Mouse (Mus musculus): Measurements from ENCODE around the gene Slc17a8.
"Not testable (repeated sequence)": the region's sequence is repeated elsewhere in the genome, so short reads cannot be mapped to it uniquely, and the experiment has no call there.

Slc17a8 gene

DNA sequence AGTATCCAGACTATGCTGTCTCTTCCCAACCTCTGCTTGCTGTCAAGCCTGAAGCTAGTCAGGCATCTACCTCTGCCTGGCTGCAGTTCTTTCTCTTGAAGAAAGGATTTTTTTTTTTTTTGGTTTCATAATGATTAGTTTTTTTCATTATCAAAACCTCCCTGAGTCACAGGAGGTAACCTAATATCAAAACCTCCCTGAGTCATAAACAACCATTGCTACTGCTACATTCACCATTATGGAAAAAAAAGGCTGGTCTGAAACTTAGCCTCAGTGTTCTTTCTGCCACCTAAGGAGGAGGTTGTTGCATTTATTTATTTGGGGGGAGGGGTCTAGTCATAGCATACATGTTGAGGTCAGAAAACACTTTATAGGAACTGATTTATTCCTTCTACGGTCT lies 31.2 kb downstream of the Slc17a8 start:
- no peak for DNase-seq (ENCODE audit: low read depth, low spot score)

DNA sequence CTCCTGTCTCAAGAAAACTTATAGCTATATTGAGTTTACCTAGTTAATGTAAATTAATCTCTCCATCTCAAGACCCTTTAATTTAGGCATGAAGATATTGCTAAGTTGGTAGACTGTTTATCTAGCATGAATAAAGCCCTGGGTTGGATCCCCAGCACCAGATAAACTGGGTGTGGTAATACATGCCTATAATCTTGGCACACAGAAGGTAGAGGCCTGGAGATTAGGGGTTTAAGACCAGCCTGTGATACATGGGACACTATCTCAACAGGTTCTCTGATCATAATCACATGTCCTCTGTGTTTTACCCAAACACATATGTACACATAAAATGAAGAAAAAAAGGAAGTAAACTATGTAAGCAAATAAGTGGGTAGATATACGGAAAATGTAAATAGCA lies 32.3 kb downstream of the Slc17a8 start:
- no peak for DNase-seq (ENCODE audit: low read depth, low spot score)

DNA sequence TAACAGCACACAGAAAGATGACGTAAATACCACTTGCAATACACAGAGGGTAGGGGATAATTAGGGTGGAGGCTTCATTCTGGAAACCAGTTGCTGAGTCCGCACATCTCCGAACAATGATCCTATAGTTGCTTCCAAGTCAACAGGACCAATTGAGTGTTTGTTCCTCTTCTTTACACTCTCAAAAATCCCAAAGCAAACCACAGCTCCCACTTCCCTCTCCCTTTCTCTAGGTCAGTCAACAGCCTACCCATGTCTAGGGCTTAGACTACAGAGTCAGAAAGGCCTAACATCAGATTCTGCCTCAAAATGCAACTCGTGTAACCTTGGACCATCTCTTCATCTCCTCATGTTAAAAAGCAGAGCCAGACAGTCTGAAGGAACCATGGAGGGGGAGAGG lies 36.3 kb downstream of the Slc17a8 start:
- peak; percentile 21 for DNase-seq (ENCODE audit: low read depth, low spot score)

DNA sequence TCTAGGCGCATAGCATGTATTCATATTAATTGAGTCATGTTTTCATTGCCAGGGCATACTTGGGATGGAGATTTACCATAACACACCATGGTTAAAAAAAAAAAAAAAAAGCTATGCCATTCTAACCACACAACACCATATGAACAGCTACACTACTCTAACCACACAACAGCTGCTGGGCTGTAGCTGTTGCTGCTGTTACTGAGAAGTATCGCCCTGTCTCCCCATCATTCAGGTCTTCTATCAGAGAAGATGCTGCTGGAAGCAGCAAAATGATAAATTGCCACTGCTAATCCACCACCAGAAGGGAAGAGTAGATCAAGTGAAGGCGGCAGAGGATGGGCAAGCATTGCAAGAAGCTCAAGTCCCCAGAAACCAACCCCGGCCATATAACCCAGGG lies 42.3 kb downstream of the Slc17a8 start:
- DNase-seq (ENCODE audit: low read depth, low spot score): no peak

DNA sequence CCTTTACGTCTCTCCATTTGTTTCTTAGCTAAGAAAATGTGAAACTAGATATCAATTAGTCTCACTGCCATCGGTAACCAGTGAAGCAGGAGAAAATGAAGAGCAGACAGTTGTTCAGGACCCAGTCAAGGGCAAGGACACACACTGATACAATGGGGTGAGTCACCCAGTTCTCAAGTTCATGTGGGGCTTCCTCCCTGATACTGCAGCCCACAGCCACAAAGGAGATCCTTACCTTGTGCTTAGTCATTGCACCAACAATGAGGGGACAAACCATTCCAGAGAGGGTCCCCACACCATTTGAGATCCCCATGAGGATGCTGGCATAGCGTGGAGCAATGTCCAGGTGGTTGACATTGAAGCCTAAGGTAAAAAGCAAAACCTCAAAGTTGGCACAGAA lies 43.4 kb downstream of the Slc17a8 start:
- no peak for DNase-seq (ENCODE audit: low read depth, low spot score)

DNA sequence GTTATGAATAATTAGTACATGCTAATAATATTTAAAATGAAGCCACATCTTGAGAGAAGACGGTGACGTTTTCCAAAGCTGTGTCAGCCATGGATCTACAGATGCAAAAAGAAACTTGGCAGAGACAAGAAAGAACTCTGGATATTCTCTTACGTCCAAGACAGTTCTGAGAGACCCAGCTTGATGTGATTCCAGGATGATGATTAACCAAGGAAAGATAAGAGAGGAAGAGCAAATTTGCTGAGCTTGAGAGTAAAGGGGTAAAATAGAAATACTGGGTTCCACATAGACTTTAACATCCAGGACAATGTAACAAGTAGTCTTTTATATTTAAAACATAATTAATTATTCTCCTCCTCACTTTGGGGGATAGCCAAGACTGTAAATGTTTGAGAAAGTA lies 47.6 kb downstream of the Slc17a8 start:
- DNase-seq (ENCODE audit: low read depth, low spot score): no peak

DNA sequence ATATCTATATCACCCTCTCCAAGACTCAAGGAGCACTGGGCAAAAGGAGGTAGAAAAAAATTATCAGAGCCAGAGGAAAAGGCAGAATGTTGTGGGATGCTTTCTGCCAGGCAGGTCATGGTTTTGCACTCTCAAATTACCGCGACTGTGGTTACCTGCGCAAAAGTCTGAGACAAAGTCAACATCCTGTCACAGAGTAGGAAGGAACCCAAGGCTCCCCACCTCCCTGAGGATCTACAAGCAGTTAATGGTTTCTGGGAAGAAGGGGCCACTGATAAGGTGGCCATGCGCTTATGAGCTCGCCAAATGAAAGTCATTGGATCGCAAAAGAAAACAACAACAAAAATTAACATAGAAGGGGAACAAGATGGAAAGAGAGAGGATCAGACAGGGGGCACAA lies 48.1 kb downstream of the Slc17a8 start:
- no peak for DNase-seq (ENCODE audit: low read depth, low spot score)

DNA sequence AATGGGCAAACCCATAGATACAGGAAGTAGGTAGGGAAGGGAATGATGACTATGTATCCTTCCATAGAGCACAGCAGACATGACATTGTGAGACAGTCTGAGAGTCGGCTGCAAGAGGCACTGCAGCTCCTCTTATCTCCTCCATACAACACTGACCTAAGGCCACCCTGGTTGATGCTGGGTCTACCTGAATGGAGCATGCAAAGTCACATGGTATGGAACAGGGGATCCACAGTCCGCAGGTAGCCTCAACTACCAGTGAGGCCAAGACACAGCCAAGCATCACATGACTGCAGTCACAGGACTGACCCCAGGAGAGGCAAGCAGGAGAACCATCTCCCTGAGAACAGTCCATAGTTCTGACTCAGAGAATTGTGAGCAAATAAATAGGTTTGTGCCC lies 53.7 kb downstream of the Slc17a8 start:
- DNase-seq (ENCODE audit: low read depth, low spot score): no peak

DNA sequence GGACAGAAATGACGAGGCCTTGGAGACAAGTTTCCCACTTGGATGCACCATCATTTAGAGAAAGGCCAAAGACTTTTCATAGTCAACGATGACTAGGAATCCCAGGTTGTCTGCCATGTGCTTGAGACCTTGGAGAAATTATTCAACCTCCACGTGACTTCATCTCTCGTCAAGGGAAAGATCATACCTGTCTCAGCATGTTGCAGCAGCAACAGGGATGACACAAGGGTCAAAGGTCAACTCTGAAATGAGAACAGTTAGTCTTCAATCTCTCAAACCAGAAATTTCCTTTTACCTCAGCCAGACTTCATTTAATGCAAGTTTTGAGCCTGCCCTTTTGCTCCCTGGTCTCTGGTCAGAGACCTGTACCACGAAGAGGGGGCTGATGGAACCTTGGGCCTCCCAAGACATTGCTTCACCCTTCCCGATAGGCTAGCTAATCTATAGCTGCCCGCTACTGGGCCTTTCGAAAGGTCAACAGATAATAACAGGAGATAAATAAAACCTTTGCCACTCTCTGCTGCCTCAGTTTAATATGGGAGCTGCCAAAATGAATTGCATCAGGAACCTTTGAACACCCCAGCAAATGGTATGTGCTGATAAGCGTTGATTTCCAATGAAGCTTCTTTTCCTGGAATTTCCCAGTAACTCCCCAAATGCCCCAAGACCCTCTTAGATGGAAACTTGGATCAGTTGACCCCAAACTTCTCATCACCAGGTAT lies 55.6 kb downstream of the Slc17a8 start:
- no peak for DNase-seq (ENCODE audit: low read depth, low spot score)

DNA sequence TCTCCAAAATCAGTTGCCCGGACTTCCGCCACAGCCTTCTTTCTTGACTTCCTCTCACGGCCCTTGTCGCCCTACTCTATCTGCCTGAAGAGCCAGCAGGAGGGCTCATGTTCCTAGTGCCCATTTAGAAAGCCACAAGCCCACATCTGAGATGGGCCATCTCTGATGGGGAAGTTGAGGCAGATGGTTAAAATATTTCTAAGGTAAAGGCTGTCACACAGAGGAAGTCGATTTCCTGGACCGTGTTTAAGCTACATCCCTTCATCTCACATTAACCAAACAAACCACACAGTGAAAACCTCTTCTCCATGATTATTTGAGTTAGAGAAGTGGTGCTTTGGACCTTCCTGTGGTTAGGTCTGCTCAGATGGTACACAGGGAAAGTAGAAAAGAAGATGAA lies 58.9 kb downstream of the Slc17a8 start:
- DNase-seq (ENCODE audit: low read depth, low spot score): no peak

DNA sequence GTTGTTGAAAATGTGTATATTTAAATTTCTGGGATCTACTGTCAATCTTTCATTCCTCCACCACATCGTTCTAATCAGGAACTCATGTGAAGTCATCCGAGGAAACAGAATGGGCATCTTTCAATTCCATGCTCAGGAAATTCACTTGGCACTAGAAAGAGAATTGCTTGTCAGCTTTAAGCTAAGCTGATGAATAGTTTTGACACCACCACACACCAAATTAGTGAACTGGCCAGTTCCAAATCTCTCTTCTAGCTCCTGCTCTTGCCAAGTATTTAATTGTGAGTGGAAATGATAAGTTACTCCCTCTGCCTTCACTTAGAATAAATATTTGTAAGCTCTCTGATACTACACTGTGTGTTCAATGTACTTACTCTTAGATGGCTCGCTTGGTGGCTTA lies 61.7 kb downstream of the Slc17a8 start:
- DNase-seq (ENCODE audit: low read depth, low spot score): no peak

DNA sequence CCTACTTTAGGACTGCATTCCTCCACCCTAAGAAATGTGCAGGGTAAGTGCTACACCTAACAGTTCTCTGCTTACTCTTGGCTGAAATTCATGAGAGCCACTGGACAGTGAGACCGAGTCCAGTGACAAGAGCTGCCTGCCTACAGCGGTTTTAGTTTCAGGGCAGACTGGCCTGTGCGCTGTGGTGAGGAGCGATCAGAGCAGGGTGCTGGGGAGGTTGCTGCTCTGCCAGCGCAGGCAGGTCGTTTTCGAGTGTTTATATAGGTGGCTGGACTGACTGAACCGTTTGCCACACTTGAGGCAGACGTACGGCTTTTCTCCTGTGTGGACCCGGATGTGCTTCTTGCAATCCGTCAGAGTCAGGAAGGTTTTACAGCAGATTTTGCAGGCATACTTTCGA lies 66.2 kb downstream of the Slc17a8 start:
- not testable (repeated sequence) for DNase-seq (ENCODE audit: low read depth, low spot score)

DNA sequence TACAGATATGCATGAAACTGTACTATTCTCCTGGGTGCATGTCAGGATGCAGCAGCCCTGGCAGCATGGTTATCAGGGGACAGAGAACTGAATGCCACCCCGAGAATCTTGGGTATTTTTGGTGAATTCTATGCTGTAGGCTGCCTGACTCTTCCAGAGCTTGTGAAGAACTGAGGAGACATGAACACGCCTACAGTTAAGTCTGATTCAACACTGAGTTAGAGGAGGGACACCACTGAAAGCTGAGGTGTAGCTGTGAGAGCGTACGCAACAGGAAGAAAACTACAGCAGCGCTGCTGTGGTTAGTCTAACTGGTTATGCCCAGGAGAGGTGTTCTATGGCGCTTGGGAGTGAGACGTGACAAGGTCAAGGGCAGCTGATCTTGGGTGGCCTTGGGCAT lies 67.2 kb downstream of the Slc17a8 start:
- DNase-seq (ENCODE audit: low read depth, low spot score): not testable (repeated sequence)

DNA sequence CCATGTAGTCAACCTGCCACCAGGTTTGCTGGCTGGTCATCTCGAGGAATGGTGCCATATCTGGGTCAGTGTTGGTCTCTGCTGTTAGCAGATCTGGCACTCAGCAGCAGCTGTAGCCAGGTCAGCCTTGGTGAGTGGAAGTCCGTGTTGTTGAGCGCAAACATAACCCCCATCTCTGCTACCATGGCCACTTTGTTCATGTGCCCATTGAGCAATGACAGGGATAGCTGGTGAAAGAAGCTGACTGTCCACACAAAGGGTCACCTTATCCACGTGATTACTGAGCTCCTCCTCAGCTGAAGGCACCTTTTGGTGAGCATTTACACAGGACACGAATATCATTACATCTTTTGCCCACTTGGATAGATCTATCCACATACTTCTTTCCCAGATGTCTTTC lies 68.0 kb downstream of the Slc17a8 start:
- DNase-seq (ENCODE audit: low read depth, low spot score): no peak

DNA sequence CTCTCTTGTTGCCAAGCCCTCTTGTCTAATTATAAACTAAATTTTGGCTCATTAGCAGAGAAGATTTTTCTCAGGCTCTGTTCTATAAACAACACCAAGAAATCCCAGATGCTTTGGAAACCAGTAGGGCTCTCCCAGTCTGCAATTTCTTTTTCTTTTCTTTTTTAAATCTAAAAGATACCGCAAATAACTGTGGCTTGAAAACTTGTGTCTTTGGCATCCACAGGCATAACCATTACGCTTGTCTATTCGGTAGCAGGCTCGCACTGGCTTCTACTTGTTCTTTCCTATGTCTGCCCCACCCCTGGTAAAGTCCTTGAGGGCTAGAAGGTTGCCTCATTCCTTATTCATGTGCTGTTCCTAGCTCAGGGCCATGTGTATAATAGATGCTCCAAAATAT lies 69.4 kb downstream of the Slc17a8 start:
- DNase-seq (ENCODE audit: low read depth, low spot score): peak; percentile 13

DNA sequence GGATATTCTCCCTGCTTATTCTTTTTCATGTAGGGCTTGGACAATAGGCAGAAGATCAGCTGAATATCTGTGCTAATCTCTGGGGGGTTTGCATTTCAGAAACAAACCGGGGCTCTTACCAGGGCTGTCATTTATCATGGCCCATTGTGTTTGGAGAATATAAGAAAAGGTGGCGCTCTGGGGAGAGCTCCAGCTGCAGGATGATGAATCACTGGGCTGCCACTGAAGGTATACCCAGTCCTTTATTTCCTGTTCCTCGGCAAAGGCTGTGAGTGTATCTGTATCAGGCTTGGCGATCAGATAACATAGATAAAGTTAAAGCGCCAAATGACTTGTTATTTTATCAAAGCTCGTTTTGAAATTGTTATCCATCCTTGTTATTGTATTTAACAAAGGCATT lies 73.0 kb downstream of the Slc17a8 start:
- DNase-seq (ENCODE audit: low read depth, low spot score): no peak

DNA sequence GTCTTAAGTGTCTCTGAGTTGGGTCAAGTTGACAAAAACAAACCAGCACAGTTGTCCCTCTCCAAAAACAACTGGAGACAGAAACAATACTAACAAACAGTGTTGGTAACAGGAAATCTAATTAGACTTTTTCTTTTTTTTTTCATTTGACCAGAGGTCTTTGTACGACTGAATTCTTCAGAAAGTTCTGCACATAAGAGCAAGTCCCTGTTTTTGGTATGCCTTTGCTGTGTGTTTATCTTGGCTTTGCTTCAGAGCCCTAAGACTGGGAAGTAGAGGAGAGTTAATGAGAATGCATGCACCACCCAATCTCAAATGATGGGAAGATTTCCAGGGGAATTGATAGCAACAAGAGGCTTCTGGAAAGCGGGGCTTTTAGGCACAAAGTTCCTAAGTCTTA lies 74.1 kb downstream of the Slc17a8 start:
- DNase-seq (ENCODE audit: low read depth, low spot score): no peak

DNA sequence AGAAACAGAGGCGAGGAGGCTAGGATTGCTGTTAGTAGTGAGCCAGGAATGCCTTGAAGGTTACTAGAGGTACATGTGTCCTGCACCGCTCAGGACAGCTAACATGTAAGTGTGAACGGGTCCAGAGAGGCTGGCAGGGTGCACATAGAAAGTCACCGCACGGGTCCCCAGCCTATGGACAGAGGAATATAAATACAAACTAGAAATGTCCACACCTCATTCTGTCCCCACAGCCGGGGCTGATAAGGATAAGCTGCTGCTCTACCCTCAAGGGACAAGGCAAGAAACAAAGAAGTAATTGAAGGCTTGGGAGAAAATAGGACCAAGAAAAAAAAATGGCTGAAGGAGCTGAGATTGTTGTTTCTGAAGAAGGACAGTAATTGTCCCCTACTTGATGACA lies 77.2 kb downstream of the Slc17a8 start:
- DNase-seq (ENCODE audit: low read depth, low spot score): no peak

DNA sequence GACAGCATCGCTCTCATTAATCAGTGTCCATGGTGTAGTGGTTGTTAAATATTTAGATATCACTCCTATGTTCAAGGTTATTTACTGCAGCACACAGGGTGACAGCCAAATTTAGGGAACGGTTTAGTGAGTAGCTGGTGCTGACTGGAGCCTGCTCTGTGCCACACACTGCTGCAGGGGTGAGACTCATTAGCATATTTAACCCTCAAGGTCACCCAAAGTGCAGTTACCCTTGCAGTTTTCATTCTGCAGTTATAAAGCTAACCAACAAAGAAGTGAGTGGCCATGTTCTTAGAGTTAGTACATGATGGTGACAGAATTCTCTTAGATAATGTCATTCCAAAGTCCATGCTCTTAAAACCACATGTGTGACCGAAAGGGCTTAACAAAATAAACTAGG lies 78.7 kb downstream of the Slc17a8 start:
- DNase-seq (ENCODE audit: low read depth, low spot score): no peak

DNA sequence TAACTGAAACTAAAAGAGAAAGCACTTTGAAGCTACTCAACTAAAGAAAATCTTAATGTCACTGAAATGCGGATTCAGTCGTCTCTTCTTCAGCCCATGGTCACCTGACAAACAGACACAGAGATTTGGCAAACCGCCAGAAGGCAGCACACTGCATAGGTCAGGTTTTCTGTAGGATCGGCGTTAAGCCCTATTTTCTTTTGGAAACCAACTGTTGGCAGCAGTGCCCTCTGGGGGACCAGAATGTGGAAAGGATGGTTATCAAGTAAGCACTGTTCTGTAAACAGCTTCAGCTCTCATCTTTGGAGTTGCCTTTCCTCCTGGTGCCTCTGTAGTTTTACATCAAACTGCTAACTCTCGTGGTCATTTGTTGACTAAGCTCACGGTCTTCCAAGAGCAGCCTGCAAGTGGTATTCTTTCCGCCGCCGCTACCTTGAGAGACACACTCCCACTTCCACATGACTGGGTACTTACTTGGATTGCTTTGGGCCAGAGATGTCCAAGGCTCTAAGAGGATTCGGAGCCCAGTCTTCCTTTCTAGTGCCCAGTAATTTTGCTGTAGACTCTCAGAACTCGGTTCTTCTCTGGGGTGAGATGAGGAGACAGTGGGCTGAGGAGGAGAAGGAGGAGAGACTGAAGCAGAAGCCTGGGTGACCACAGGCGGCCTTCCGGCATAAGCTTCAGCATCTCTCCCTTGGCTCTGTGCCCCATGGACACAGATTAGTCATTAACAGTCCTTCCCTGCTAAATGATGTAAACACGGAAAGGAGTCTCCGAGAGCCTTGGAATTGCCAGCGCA lies 87.9 kb downstream of the Slc17a8 start, which contains the start of gene Nr1h4:
Gene Nr1h4, minus strand, starts transcription at position 657 of the 799 bp plus-strand sequence.
- no peak for DNase-seq (ENCODE audit: low read depth, low spot score)

DNA sequence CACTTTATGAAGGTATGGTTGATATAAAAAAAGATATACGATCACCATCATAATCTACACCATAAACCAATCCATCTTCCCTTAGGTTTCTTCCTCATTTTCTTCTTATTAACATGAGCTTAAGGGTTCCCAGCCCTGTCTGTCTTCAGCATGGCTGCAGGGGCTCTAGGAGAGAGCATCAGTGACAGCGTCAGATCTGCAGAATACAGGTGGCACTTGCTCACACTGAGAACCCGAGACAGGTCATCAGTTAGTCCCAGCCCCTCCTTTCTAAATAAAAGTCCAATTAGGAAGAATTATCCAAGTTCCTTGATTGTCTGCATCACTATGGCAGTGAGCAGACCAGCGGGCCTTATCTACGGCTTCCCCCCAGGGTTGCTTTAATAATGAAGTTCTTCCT lies 88.6 kb downstream of the Slc17a8 start:
- DNase-seq (ENCODE audit: low read depth, low spot score): no peak

DNA sequence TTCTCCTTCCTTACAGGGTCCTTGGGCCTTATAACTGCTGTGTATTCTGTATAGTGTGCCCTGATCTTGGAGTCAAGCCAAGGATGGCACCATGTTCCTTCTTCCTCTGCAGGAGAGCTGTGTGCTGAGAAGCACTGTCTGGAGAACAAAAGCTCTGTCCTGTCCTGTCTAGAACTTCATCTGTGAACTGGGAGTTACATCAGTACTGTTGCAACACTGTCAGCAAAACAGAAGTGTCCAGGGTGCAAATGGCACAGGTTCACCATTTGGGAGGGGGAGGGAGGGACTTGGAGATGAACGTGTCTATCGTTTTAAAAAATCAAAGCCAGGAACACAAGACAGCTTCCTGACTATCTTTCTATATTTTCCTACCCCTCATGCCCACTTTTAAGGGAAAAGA lies 89.1 kb downstream of the Slc17a8 start:
- DNase-seq (ENCODE audit: low read depth, low spot score): no peak

DNA sequence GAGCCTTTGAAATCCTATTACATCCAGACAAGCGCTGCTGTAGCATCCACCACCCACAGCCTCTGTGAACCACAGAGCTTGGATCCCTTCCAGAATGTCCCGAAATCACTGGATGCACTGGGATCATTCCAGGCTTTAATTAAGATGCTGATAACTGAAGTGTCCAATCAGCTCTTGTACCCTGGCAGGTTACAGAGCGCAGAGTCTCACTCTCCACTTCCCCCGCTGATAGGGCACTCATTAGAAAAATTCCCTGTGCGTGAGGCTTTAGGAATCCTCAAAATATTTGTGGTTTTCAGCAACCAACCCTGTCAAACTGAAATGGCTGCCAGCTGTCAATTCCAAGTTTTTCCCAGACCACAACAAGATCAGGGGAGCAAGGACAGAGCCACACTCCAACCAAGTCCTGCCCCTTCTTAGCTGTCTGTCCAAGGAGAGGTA lies 89.8 kb downstream of the Slc17a8 start:
- no peak for DNase-seq (ENCODE audit: low read depth, low spot score)
